Mouse (Mus musculus): ENCODE results near the gene Nfya.

DNA sequence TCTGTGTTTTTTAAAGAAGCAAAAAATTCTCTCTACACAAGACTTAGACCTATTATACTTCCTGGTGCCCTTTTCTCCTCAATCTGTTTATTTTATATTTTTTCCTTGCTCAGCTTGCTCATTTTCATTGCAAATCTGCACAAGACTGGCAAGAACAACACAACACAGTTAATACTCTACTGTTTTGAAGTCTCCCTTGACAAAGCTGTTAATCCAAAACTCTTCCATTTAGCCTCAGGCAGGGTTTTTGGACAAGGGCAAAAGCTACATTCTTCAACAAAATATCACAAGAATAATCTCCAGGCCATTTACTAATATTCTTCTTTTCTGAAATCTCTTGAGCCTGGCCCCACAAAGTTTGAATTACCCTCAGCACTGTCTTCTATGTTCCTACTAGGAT is 38.1 kb downstream of the Nfya start:
- TF ChIP-seq CTCF (IDR thresholded peaks at IDR 0.05; ENCODE audit: borderline replicate concordance, extremely low read depth, insufficient read depth, insufficient read length), result no peak
- TF ChIP-seq POLR2A (IDR thresholded peaks at IDR 0.05; ENCODE audit: borderline replicate concordance, extremely low read depth, insufficient read depth, insufficient read length, poor library complexity, severe bottlenecking), result no peak
